Mouse (Mus musculus) fat pad, adult 2 months (tissue): ENCODE data around the gene Fcna.

Experiments
- DNase-seq: peaks from one replicate; pipeline ENCODE4 v3.0.0-alpha.2; 2011; ENCODE audit warnings: low read depth, low spot score; ENCODE audit errors: extremely low read depth

The Fcna gene

GRCm38 (mm10) chr2:25608671-25609070 is 19.2 kb downstream of the Fcna start:
- no peak for DNase-seq

GRCm38 (mm10) chr2:25607761-25608622 is 19.8 kb downstream of the Fcna start, which contains the start of gene Rabl6:
Gene Rabl6 (minus strand): TSS chr2:25608521.
- no peak for DNase-seq

- no peak for DNase-seq
These were observed 25.3 kb downstream of the Fcna start for GRCm38 (mm10) chr2:25602526-25602925.

GRCm38 (mm10) chr2:25600037-25600436 is 27.8 kb downstream of the Fcna start:
- no peak for DNase-seq

- no peak for DNase-seq
These were observed 29.1 kb downstream of the Fcna start for GRCm38 (mm10) chr2:25598749-25599148.

- DNase-seq = no peak
These were observed 30.9 kb downstream of the Fcna start for GRCm38 (mm10) chr2:25596765-25597510.

- DNase-seq = no peak
These were observed 36.0 kb downstream of the Fcna start for GRCm38 (mm10) chr2:25591863-25592262.

GRCm38 (mm10) chr2:25588227-25588907 is 39.5 kb downstream of the Fcna start:
- no peak for DNase-seq

- DNase-seq = no peak
These were observed 40.5 kb downstream of the Fcna start for GRCm38 (mm10) chr2:25587290-25587689.

GRCm38 (mm10) chr2:25585601-25586000 is 42.2 kb downstream of the Fcna start:
- no peak for DNase-seq

- DNase-seq = no peak
These were observed 43.0 kb downstream of the Fcna start for GRCm38 (mm10) chr2:25584856-25585255.

GRCm38 (mm10) chr2:25584152-25584551 is 43.7 kb downstream of the Fcna start:
- DNase-seq = no peak

GRCm38 (mm10) chr2:25583571-25583970 is 44.3 kb downstream of the Fcna start:
- DNase-seq = no peak

- no peak for DNase-seq
These were observed 44.7 kb downstream of the Fcna start for GRCm38 (mm10) chr2:25583120-25583481.

- DNase-seq = no peak
These were observed 45.2 kb downstream of the Fcna start for GRCm38 (mm10) chr2:25582466-25583119.

- DNase-seq = no peak
These were observed 45.9 kb downstream of the Fcna start for GRCm38 (mm10) chr2:25581901-25582301.

- DNase-seq = no peak
These were observed 46.5 kb downstream of the Fcna start, which contains the start of gene Ajm1 for GRCm38 (mm10) chr2:25581294-25581864. Gene Ajm1 (minus strand): TSS chr2:25581757.

- no peak for DNase-seq
These were observed 47.2 kb downstream of the Fcna start for GRCm38 (mm10) chr2:25580621-25581101.

GRCm38 (mm10) chr2:25579737-25580460 is 47.9 kb downstream of the Fcna start:
- DNase-seq = no peak
